Mouse (Mus musculus): Measurements from ENCODE around the gene Cox20. TPM values are rescaled to one million over a fixed set of nuclear protein-coding genes. Genes with fewer than 3 reads are reported as not detected.
A peak's percentile ranks its signal among the peaks of the same experiment; 100 is the strongest.
"Not testable (repeated sequence)": the region's sequence is repeated elsewhere in the genome, so short reads cannot be mapped to it uniquely, and the experiment has no call there.

Cox20 gene
- polyA plus RNA-seq (2015; fragmentation: Nextera tagmentation; extraction: Ambion mirVana) = 115 and 122 TPM in 2 replicates

DNA sequence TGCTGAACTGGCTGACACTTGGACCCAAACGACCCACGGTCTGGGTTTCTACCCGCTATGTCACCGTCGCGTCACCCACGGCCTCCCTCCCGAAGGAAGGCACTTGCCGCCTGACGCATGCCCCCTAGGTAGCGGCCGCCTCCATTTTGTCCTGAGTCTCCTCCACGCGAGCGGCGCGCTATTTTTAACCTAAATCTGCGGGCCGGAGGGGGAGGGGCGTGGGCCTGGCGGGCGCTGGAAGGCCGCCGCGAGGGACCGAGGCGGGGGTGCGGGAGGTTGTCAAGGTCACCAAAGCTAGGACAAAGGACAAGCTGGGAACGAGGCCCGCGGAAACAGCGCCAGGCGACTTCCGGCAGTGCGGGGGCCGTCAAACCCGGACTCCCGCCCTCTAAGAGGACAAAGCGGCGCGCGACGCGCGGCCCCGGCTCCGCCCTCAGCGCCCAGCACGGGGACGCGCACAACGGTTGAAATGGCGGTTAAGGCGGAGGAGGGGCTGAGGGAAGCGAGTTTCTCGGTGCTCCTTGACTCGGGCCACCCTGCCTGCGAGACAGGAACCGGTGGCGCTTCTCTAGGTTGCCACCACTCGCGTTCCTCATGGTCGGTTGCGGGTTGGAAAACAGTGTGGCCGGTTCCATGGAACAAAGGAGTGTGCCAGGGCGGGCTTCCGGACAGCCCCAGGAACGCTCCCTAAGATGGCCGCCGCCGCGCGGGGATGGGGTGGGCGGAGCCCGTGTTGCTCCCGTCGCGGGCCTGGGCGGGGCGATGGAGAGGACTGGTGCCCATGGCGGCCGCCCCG, at the start of gene Cox20:
Gene Cox20, plus strand, starts transcription at position 742 of the 796 bp plus-strand sequence.
- Histone ChIP-seq H3K27me3 (replicated peaks) (no peaks in the 10 kb centered on the region), H3K36me3 (peaks cover 22% of the 10 kb centered on the region), H3K9ac (replicated peaks) (peak within 1 kb of the TSS; percentile 82), H3K27ac (replicated peaks) (peak within 1 kb of the TSS; percentile 100), H3K9me3 (replicated peaks) (no peaks in the 10 kb centered on the region), H3K4me2 (peak within 1 kb of the TSS; percentile 68), H3K4me1 (peaks cover 25% of the 10 kb centered on the region), H3K4me3 (replicated peaks) (peak within 1 kb of the TSS; percentile 62)
- peak; percentile 95 for ATAC-seq (ENCODE audit: low FRiP score)
- under 1% methylated on average over 80 of the region's 83 CpGs for WGBS

DNA sequence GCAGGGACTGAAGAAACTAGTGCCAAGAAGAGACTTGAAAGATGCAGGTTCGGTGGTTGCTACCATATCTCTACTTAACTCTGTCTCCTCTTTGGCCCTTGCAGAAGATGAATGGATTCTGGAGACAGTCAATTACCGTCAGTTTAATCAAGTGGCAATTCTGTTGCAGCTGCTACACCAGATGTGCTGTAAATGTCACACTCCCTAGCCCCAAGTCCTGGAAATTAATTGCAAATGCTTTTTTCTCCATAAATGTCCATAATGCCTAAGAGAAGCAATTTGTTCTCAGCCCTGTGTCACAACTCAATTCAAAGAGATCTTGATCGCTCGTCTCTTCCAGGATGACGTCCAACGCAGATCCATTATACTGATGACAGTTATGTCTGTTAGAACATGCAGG, 48.3 kb upstream of the Cox20 start:
- no peak for ATAC-seq (ENCODE audit: low FRiP score)
- Histone ChIP-seq H3K9me3 (replicated peaks) (no peaks in the 10 kb centered on the region), H3K4me2 (no peak overlapping the region), H3K4me3 (replicated peaks) (no peak overlapping the region), H3K9ac (replicated peaks) (no peak overlapping the region), H3K27ac (replicated peaks) (no peak overlapping the region), H3K36me3 (no peaks in the 10 kb centered on the region), H3K4me1 (peaks cover 5% of the 10 kb centered on the region; the same call in 1 of the 2 replicates), H3K27me3 (replicated peaks) (no peaks in the 10 kb centered on the region)
- 40% methylated on average over 6 of the region's 6 CpGs for WGBS

DNA sequence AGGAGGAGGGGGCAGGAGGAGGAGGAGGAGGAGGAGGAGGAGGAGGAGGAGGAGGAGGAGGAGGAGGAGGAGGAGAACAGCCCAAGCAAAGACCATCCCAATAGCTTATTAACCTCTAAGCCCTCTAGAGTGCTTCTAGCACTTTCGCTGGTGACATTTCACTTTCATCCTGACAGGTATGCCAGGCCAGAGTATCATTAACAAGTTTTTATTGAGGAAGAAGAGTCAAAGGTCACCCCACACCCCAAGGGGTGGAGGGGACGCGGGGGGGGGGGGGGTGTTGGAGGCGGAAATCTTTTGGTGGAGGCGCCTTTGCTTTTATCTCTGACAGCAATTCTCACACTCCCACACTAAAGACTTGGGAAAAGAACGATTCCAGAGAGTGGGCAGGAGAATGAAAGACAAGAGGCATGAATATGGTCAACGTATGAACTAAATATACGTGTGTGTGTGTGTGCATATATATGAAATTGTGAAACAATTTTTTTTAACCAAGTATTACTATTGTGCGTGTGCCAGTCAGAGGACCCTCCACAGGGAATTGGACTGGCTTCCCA, 43.7 kb upstream of the Cox20 start:
- WGBS = 26% methylated on average over 9 of the region's 9 CpGs
- Histone ChIP-seq H3K9me3 (replicated peaks) (no peaks in the 10 kb centered on the region), H3K4me3 (replicated peaks) (peak overlapping the region; percentile 67), H3K27me3 (replicated peaks) (no peaks in the 10 kb centered on the region), H3K27ac (replicated peaks) (peak overlapping the region; percentile 90; the same call in 1 of the 2 replicates), H3K4me1 (peaks cover 13% of the 10 kb centered on the region), H3K36me3 (no peaks in the 10 kb centered on the region), H3K4me2 (peak overlapping the region; percentile 84), H3K9ac (replicated peaks) (no peak overlapping the region)
- ATAC-seq (ENCODE audit: low FRiP score) = peak; percentile 18; the same call in 1 of the 2 replicates

DNA sequence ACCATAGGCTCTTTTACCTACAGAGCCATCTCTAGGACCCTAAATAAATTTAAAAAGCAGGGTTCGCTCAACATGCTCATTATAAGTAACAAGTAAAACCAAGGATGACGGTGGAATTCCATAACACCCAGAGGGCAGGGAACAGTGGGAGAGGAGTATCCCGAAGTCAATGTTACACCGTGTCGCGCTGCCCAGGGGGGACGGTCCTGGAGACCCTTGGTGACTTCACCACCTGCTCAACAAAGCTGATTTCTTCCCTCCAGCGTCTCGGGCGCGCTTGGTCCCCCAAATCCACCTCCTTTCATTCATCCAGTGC, 43.2 kb upstream of the Cox20 start:
- ATAC-seq (ENCODE audit: low FRiP score) = peak; percentile 58
- H3K36me3 ChIP-seq = no peaks in the 10 kb centered on the region
- peak overlapping the region; percentile 76 for H3K9ac ChIP-seq (replicated peaks)
- H3K27me3 ChIP-seq (replicated peaks) = no peaks in the 10 kb centered on the region
- H3K4me2 ChIP-seq = peak overlapping the region; percentile 84
- 5% methylated on average over 11 of the region's 11 CpGs for WGBS
- H3K4me3 ChIP-seq (replicated peaks) = peak overlapping the region; percentile 67
- peak overlapping the region; percentile 90 for H3K27ac ChIP-seq (replicated peaks)
- H3K9me3 ChIP-seq (replicated peaks) = no peaks in the 10 kb centered on the region
- peaks cover 13% of the 10 kb centered on the region for H3K4me1 ChIP-seq

DNA sequence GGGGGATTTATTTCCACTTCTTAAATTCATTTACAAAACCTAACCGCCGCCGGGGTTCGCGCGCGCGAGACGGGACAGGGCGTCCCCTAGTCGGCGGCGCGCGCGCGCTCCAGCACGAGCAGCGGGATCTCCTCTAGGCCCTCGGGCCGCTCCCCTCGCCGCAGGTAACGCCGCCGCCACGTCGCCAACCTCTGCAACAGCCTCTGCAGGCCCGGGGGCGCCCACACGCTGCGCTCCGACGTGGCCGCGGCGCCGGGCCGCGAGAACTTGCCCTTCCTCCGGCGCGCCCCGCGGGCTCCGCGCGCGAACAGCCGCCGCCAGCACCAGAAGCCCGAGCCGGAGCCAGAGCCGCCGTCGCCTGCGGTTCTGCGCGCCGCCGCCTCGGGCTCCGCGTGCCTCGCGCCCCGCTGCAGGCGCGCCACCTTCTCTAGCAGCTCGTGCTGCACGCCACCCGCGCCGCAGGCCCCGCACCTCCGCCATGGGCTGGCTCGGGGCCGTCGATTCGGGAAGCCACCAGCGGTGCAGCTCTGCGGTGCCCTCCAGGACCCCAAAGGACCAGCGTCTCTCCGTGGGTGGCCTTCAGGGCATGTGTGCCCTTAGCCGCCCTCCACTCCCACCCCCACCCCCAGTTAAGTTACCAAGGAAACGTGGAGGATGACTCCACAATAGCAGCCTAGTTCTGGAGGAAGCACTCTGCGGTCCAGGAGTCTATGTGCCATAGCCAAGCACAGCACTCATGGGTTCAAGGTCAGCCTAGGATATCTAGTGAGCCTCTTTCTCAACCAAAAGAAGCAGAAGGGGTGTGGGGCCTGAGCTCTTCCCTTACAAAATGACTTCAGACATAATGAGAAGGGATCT, 42.6 kb upstream of the Cox20 start:
- peak overlapping the region; percentile 67 for H3K4me3 ChIP-seq (replicated peaks)
- no peaks in the 10 kb centered on the region for H3K36me3 ChIP-seq
- H3K9me3 ChIP-seq (replicated peaks) = no peaks in the 10 kb centered on the region
- peak; percentile 95 for ATAC-seq (ENCODE audit: low FRiP score)
- under 1% methylated on average over 70 of the region's 87 CpGs for WGBS
- H3K9ac ChIP-seq (replicated peaks) = peak overlapping the region; percentile 76
- peaks cover 13% of the 10 kb centered on the region for H3K4me1 ChIP-seq
- no peaks in the 10 kb centered on the region for H3K27me3 ChIP-seq (replicated peaks)
- H3K27ac ChIP-seq (replicated peaks) = peak overlapping the region; percentile 90
- H3K4me2 ChIP-seq = peak overlapping the region; percentile 84

DNA sequence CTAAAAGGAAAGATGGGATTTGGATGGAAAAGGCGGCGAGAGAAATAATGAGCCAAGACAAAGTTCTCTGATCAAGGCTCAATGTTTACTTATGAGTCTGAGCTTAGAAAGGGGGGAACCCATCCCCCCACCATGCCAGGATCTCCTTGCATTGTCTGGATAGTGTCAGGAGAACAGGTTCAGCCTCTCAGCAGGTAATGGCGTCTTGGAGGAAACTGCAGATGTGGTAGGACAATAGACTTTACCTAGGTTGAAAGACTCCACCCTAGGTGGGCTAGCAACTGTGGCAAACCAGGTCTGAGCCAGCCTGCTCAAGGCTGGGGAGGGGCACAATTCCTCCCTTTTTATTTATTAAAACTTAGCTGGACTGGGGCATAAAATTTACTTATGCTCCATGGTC, 35.6 kb upstream of the Cox20 start:
- WGBS = 95% methylated on average over 3 of the region's 3 CpGs
- not testable (repeated sequence) for H3K27me3 ChIP-seq (replicated peaks); H3K4me2 ChIP-seq; ATAC-seq (ENCODE audit: low FRiP score); H3K9ac ChIP-seq (replicated peaks); H3K9me3 ChIP-seq (replicated peaks); H3K27ac ChIP-seq (replicated peaks); H3K36me3 ChIP-seq; H3K4me3 ChIP-seq (replicated peaks); H3K4me1 ChIP-seq

DNA sequence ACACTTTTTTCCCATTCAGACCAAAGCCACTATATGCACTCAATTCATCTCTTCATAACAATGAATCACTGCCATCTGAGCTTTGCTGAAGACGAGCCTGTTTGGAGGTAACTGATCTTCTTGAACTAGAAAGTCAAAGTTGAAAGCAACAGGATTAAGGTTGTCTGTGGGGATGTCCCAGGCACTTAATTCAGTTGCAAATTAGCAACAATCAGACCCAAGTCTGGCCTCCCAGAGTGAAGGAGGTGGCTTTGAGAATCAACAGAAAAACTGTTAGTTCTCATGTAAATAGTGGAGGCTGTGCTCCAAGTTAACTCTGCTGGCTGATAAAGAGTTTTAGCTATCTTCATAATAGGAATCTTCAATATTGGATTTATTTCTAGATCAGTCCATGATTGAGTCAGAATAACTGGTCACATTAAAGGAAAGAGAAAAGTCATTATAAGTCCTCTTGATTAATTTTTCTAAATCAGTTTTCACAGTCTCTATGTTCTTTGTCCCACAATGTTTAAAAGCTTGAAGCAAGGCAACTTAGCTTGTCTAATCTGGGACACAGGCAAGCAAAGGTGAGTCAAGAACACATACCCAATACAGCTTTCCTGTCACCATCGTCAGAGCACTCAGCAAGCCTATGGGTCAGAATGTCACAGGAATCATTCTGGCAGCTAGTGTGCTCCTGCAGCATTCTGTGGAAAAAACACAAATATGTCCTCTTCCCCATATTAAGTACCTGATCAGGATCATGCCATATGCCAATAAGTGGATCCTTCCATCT, 34.8 kb upstream of the Cox20 start:
- Histone ChIP-seq H3K27ac (replicated peaks) (no peak overlapping the region), H3K4me1 (no peaks in the 10 kb centered on the region), H3K4me3 (replicated peaks) (no peak overlapping the region), H3K36me3 (no peaks in the 10 kb centered on the region), H3K4me2 (no peak overlapping the region), H3K9ac (replicated peaks) (no peak overlapping the region), H3K27me3 (replicated peaks) (no peaks in the 10 kb centered on the region), H3K9me3 (replicated peaks) (no peaks in the 10 kb centered on the region; the same call in 1 of the 2 replicates)
- WGBS = 62% methylated on average over 2 of the region's 2 CpGs
- no peak for ATAC-seq (ENCODE audit: low FRiP score)

DNA sequence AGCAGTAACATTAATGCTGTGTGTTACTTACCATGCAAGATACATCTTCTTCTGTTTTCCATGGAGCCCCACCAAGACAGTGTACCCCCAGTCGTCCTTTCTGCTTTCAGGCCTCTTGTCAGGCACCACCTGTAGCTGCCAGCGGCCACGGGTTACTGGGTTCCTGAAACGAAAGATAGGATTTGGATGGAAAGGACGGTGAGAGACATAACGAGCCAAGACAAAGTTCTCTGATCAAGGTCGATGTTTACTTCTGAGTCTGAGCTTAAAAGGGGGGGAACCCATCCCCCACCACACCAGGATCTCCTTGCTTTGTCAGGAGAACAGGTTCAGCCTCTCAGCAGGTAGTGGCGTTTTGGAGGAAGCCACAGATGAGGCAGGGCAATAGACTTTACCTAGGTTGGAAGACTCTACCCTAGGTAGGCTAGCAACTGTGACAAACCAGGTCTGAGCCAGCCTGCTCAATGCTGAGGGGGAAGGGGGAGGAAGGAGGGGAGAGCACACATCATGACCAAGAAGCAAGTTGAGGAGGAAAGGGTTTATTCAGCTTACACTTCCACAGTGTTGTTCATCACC, 31.2 kb upstream of the Cox20 start:
- Histone ChIP-seq H3K27me3 (replicated peaks) (no peaks in the 10 kb centered on the region), H3K4me2 (no peak overlapping the region), H3K9ac (replicated peaks) (no peak overlapping the region), H3K4me3 (replicated peaks) (no peak overlapping the region), H3K4me1 (no peaks in the 10 kb centered on the region), H3K27ac (replicated peaks) (no peak overlapping the region), H3K9me3 (replicated peaks) (no peaks in the 10 kb centered on the region; the same call in 1 of the 2 replicates), H3K36me3 (no peaks in the 10 kb centered on the region)
- 77% methylated on average over 8 of the region's 8 CpGs for WGBS
- no peak for ATAC-seq (ENCODE audit: low FRiP score)

DNA sequence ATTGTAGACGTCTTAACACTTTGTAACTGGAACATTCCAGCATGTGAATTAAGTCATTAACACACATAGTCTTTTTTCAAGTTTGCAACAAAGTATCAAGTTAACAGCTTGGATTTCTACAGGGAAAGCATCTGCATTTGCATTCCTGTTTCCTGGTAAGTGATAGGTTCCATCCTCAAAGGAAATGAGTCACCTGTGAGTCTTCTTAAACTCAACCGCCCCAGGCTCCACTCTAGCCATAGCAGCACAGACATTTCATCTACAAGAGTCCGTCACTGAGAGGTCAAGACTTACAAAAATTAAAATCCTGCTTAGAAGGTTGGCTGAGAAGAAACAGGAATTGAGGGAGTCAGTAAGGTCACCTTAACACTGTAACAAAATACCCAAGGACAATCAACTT, 27.2 kb upstream of the Cox20 start:
- ATAC-seq (ENCODE audit: low FRiP score) = no peak
- 90% methylated on average over 3 of the region's 3 CpGs for WGBS
- H3K4me1 ChIP-seq = no peaks in the 10 kb centered on the region
- H3K4me3 ChIP-seq (replicated peaks) = no peak overlapping the region
- no peaks in the 10 kb centered on the region for H3K27me3 ChIP-seq (replicated peaks)
- no peak overlapping the region for H3K27ac ChIP-seq (replicated peaks)
- no peaks in the 10 kb centered on the region for H3K9me3 ChIP-seq (replicated peaks)
- H3K36me3 ChIP-seq = no peaks in the 10 kb centered on the region
- no peak overlapping the region for H3K9ac ChIP-seq (replicated peaks)
- no peak overlapping the region for H3K4me2 ChIP-seq

DNA sequence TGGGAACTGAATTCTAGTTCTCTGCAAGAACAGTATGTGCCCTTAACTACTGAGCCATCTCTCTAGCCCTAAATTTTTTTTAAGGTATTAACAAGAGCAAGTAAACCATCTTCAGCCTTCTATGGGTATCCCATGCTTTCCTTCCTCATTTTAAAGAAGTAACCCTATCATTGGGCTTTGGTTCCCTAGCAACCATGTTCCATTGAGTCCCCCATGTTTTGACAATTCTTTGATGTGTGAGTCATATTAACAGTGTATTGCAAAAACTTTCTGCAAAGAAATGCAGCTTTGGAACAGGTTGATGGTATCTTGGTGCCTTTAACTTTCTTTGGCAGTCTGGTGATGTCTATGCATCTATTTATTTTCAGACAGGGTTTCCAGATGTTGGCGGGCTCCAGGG, 24.9 kb upstream of the Cox20 start:
- no peak overlapping the region for H3K9ac ChIP-seq (replicated peaks)
- WGBS = 100% methylated on average over 1 of the region's 1 CpGs
- ATAC-seq (ENCODE audit: low FRiP score) = no peak
- H3K36me3 ChIP-seq = no peaks in the 10 kb centered on the region
- no peaks in the 10 kb centered on the region for H3K27me3 ChIP-seq (replicated peaks)
- H3K4me3 ChIP-seq (replicated peaks) = no peak overlapping the region
- no peaks in the 10 kb centered on the region for H3K4me1 ChIP-seq
- no peak overlapping the region for H3K27ac ChIP-seq (replicated peaks)
- no peaks in the 10 kb centered on the region for H3K9me3 ChIP-seq (replicated peaks)
- H3K4me2 ChIP-seq = no peak overlapping the region

DNA sequence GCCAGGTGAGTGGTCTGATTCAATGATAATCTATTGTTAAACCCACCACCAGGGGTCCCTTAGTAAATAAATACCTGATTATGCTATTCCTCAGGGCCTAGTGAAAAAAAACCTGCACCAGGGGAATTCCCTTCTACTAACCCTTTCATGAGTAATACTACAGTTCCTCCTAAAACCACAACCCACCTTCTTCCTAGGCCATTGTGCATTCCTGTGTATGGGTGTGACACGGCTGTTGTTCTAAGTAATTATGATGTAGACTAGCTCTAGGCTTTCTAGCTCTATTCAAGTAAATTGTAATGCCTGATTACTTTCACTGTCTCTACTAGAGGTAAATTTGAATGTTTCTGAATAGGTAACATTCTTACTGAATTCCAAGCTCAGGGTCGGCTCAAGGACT, 17.7 kb upstream of the Cox20 start:
- ATAC-seq (ENCODE audit: low FRiP score); H3K4me2 ChIP-seq; H3K9ac ChIP-seq (replicated peaks); H3K27me3 ChIP-seq (replicated peaks); H3K4me3 ChIP-seq (replicated peaks); H3K36me3 ChIP-seq; H3K9me3 ChIP-seq (replicated peaks); H3K27ac ChIP-seq (replicated peaks); H3K4me1 ChIP-seq: not testable (repeated sequence)
- 93% methylated on average over 2 of the region's 2 CpGs for WGBS

Data from neural tube, embryonic 15.5 days (tissue).